Mouse (Mus musculus) myocyte (in vitro differentiated cells): ENCODE data around the gene Arhgap15.

ENCODE experiments used
- CEBPB ChIP-seq: IDR thresholded peaks from 2 replicates; pipeline ENCODE4 v1.6.1; 2011; ENCODE audit warnings: mild to moderate bottlenecking, moderate library complexity; ENCODE audit not compliant: poor library complexity, insufficient read depth, severe bottlenecking
- E2F4 ChIP-seq: IDR thresholded peaks from one replicate; pipeline ENCODE4 v1.6.1; 2011; ENCODE audit warnings: mild to moderate bottlenecking, control low read depth, moderate library complexity; ENCODE audit not compliant: insufficient read depth
- MAX ChIP-seq: IDR thresholded peaks from one replicate; pipeline ENCODE4 v1.6.1; 2011; ENCODE audit warnings: low read depth, mild to moderate bottlenecking, control low read depth
- MYOD1 ChIP-seq, 3 experiments: IDR thresholded peaks; one replicate each; pipeline ENCODE4 v1.6.1; 2011; ENCODE audit warnings: control low read depth in 2 of 3, low read depth in 2 of 3, mild to moderate bottlenecking in 2 of 3, moderate library complexity in 1 of 3; ENCODE audit not compliant: insufficient read length in 2 of 3, control insufficient read depth in 1 of 3
- MYOG ChIP-seq, 3 experiments: IDR thresholded peaks; one replicate each; pipeline ENCODE4 v1.6.1; 2011; ENCODE audit warnings: control low read depth in 2 of 3, low read depth in 2 of 3, mild to moderate bottlenecking in 2 of 3; ENCODE audit not compliant: insufficient read length in 2 of 3, control insufficient read depth in 1 of 3, insufficient read depth in 1 of 3
- POLR2A ChIP-seq: IDR thresholded peaks from one replicate; pipeline ENCODE4 v1.6.1; 2011; ENCODE audit warnings: low read depth, mild to moderate bottlenecking, control low read depth, moderate library complexity; ENCODE audit not compliant: insufficient read length
- POLR2AphosphoS2 ChIP-seq: IDR thresholded peaks from one replicate; pipeline ENCODE4 v1.6.1; 2011; ENCODE audit warnings: low read depth, control low read depth; ENCODE audit not compliant: insufficient read length
- REST ChIP-seq: IDR thresholded peaks from one replicate; pipeline ENCODE4 v1.6.1; 2011; ENCODE audit warnings: mild to moderate bottlenecking, control low read depth, moderate library complexity; ENCODE audit not compliant: insufficient read depth, insufficient read length
- SRF ChIP-seq: IDR thresholded peaks from one replicate; pipeline ENCODE4 v1.6.1; 2011; ENCODE audit warnings: low read depth; ENCODE audit not compliant: control insufficient read depth, insufficient read length
- TCF12 ChIP-seq: IDR thresholded peaks from one replicate; pipeline ENCODE4 v1.6.1; 2011; ENCODE audit warnings: mild to moderate bottlenecking, control low read depth; ENCODE audit not compliant: poor library complexity, insufficient read depth, severe bottlenecking
- TCF3 ChIP-seq: IDR thresholded peaks from one replicate; pipeline ENCODE4 v1.6.1; 2011; ENCODE audit warnings: low read depth, control low read depth; ENCODE audit not compliant: insufficient read length
- USF1 ChIP-seq: IDR thresholded peaks from one replicate; pipeline ENCODE4 v1.6.1; 2011; ENCODE audit warnings: low read depth, mild to moderate bottlenecking, control low read depth, moderate library complexity

GRCm38 (mm10) chr2:44397735-44398337 lies 649.2 kb downstream of the Arhgap15 start:
- TF ChIP-seq MYOG (IDR thresholded peaks at IDR 0.05; ENCODE audit: control insufficient read depth in 1 of 3, insufficient read depth in 1 of 3, insufficient read length in 2 of 3, low read depth in 2 of 3) (no peak), E2F4 (no peak), MAX (no peak), POLR2A (no peak), POLR2AphosphoS2 (no peak), TCF12 (no peak), CEBPB (no peak), SRF (no peak), USF1 (no peak), MYOD1 (IDR thresholded peaks at IDR 0.05; ENCODE audit: control insufficient read depth in 1 of 3, insufficient read length in 2 of 3, low read depth in 2 of 3) (no peak), REST (no peak), TCF3 (no peak)
